Mouse (Mus musculus) limb, embryonic 11.5 days (tissue): ENCODE measurements around the gene Ei24. TPM values are rescaled to one million over a fixed set of nuclear protein-coding genes. Genes with fewer than 3 reads are reported as not detected.

ENCODE experiments used
- ATAC-seq: fragments of 200-750 bp; cut with Nextera tagmentation; 2 replicates; pipeline ENCODE4 v1.8.0; 2017; ENCODE audit warnings: low read depth; ENCODE audit not compliant: insufficient number of reproducible peaks, low FRiP score, low TSS enrichment
- DNase-seq: peaks from one replicate; pipeline ENCODE4 v3.0.0-alpha.2; 2015; ENCODE audit warnings: low spot score
- H3K27ac ChIP-seq: fragments of 300-500 bp; sonication (generic); replicated peaks from 2 replicates; pipeline ENCODE4 v1.5.1; 2014; ENCODE audit warnings: low read depth, mild to moderate bottlenecking, low read length
- H3K27me3 ChIP-seq: fragments of 300-500 bp; sonication (generic); 2 replicates; pipeline ENCODE4 v1.6.1; 2014; ENCODE audit warnings: mild to moderate bottlenecking, low read length, mixed read lengths; ENCODE audit not compliant: control insufficient read depth, insufficient read depth
- H3K36me3 ChIP-seq: fragments of 300-500 bp; sonication (generic); 2 replicates; pipeline ENCODE4 v1.6.1; 2014; ENCODE audit warnings: mild to moderate bottlenecking, low read length, moderate library complexity, mixed read lengths; ENCODE audit not compliant: control insufficient read depth, insufficient read depth
- H3K4me1 ChIP-seq: fragments of 300-500 bp; sonication (generic); 2 replicates; pipeline ENCODE4 v1.6.1; 2014; ENCODE audit warnings: low read length, mixed read lengths; ENCODE audit not compliant: control insufficient read depth, insufficient read depth
- H3K4me2 ChIP-seq: fragments of 300-500 bp; sonication (generic); 2 replicates; pipeline ENCODE4 v1.6.1; 2014; ENCODE audit warnings: low read depth, mild to moderate bottlenecking, moderate library complexity; ENCODE audit not compliant: severe bottlenecking
- H3K4me3 ChIP-seq: fragments of 300-500 bp; sonication (generic); 2 replicates; pipeline ENCODE4 v1.5.1; 2014; ENCODE audit warnings: low read depth, low read length
- H3K9ac ChIP-seq: fragments of 300-500 bp; sonication (generic); 2 replicates; pipeline ENCODE4 v1.6.1; 2014; ENCODE audit warnings: mild to moderate bottlenecking, low read length
- H3K9me3 ChIP-seq: fragments of 300-500 bp; sonication (generic); 2 replicates; pipeline ENCODE4 v1.6.1; 2016; ENCODE audit warnings: low read length; ENCODE audit not compliant: control insufficient read depth
- WGBS: fragments of 180-500 bp; shearing (Covaris S2); extraction: QIAGEN DNeasy Blood & Tissue Kit; methylation state at CpG from one replicate; pipeline ENCODE4 v1.1.7; 2014; 5-methylcytosine and 5-hydroxymethylcytosine counted together
- polyA plus RNA-seq: library from polyadenylated mRNA; unstranded; fragments of >200 nt; fragmentation: Nextera tagmentation; extraction: Ambion mirVana; gene quantifications from 2 replicates; pipeline ENCODE4 v1.2.1, GENCODE M21; 2014

Gene Ei24
- polyA plus RNA-seq, 1 experiment from 2014 or later, result 73.6 TPM

GRCm38 (mm10) chr9:36821644-36822000, 24.4 kb upstream of the Ei24 start, which contains the start of gene Fez1:
Gene Fez1 (plus strand): TSS chr9:36821864.
- H3K36me3 ChIP-seq, result no peaks in the 10 kb centered on the region
- H3K9ac ChIP-seq, result peak within 1 kb of the TSS; percentile 37
- peak within 1 kb of the TSS; percentile 22; the same call in 1 of the 2 replicates for H3K27ac ChIP-seq
- H3K4me2 ChIP-seq, result peak within 1 kb of the TSS; percentile 33
- no peaks in the 10 kb centered on the region for H3K27me3 ChIP-seq
- DNase-seq (peak; percentile 88), ATAC-seq (peak; percentile 90; the same call in 1 of the 2 replicates)
- no peaks in the 10 kb centered on the region for H3K9me3 ChIP-seq
- H3K4me1 ChIP-seq, result peaks cover 5% of the 10 kb centered on the region; the same call in 1 of the 2 replicates
- peak within 1 kb of the TSS; percentile 3; the same call in 1 of the 2 replicates for H3K4me3 ChIP-seq
- 4% methylated on average over 8 of the region's 8 CpGs for WGBS

GRCm38 (mm10) chr9:36820969-36821643, 23.9 kb upstream of the Ei24 start:
- DNase-seq (no peak), ATAC-seq (peak; percentile 73; the same call in 1 of the 2 replicates)
- Histone ChIP-seq H3K4me1 (peaks cover 5% of the 10 kb centered on the region; the same call in 1 of the 2 replicates), H3K36me3 (no peaks in the 10 kb centered on the region), H3K27me3 (no peaks in the 10 kb centered on the region), H3K4me3 (peak overlapping the region; percentile 3; the same call in 1 of the 2 replicates), H3K4me2 (peak overlapping the region; percentile 33), H3K9me3 (no peaks in the 10 kb centered on the region), H3K9ac (peak overlapping the region; percentile 37), H3K27ac (0 out of 2 replicates have a peak overlapping the region, but pooled peaks have one; percentile 18)
- WGBS, result 49% methylated on average over 9 of the region's 9 CpGs

DNA sequence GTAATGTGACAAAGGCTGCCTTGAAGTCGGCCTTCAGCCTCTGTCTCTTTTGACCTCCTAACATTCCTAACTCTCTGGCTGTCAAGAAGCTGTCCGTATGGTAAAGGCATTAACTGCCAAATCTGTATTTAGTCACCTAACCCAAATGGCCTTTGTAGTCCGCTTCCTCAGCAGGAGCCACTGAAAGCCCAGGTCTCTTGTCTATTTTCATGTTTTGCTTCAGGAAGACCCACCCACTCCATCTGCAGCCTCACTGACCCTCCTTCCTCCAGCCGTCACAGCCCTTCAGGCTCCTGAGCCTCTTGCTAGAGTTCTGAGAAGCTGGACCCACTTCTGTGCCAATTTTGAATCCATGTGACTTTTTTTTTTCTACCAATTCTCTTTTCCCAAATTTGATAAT, 21.7 kb upstream of the Ei24 start:
- H3K27me3 ChIP-seq, result no peaks in the 10 kb centered on the region
- no peaks in the 10 kb centered on the region for H3K9me3 ChIP-seq
- ATAC-seq (no peak), DNase-seq (no peak)
- H3K9ac ChIP-seq, result no peak overlapping the region
- 54% methylated on average over 4 of the region's 4 CpGs for WGBS
- no peaks in the 10 kb centered on the region for H3K36me3 ChIP-seq
- peaks cover 5% of the 10 kb centered on the region; the same call in 1 of the 2 replicates for H3K4me1 ChIP-seq
- no peak overlapping the region for H3K4me3 ChIP-seq
- no peak overlapping the region for H3K27ac ChIP-seq
- H3K4me2 ChIP-seq, result no peak overlapping the region

DNA sequence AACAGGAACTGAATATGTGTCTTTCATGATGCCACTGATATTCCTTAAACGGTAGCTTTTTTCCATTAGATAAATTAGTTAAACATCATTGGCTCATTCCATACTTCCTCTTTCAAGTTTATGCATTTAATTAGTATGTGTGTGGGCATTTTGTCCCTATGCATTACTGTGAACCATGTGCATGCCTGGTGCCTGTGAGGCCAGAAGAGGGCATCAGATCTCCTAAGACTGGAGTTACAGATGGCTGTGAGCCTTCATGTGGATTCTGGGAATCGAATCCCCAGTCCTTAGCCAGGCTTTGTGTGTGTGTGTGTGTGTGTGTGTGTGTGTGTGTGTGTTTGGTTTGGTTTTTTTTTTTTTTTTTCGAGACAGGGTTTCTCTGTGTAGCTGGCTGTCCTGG, 17.3 kb upstream of the Ei24 start:
- WGBS, result 79% methylated on average over 3 of the region's 3 CpGs

DNA sequence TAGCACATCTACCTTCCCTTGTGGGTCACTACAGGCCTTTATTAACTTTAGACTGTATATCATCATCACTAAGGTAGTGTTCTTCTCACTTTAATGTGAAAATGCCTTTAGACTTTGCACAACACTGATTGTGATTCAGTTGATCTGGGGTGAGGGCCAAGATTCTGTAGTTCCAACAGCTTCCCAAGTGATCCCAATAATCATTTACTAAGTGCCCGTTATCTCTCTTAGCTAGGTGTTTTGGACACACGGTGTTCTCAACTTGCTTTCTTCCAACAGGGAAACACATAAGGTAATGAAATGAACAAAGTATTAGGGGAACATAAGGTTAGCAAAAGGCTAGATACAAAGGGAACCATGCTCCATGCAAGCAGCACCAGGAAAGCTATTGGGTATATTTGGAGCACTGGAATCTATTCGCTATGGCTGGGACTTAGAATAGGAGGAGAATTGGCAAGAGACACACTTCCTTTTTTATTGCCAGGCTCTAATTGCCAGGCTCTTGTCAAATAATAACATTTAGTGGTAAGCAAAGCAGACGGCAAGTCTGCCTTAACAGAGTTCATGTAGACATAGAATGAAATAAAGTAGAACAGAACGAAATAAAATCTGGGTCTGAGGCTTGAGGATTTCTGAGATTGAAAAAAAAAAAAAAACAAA, 11.1 kb upstream of the Ei24 start:
- Histone ChIP-seq H3K9ac (no peak overlapping the region), H3K4me2 (no peak overlapping the region), H3K4me1 (0 out of 2 replicates have a peak, but pooled peaks cover 3% of the 10 kb centered on the region), H3K27me3 (no peaks in the 10 kb centered on the region), H3K36me3 (no peaks in the 10 kb centered on the region), H3K4me3 (no peak overlapping the region), H3K9me3 (no peaks in the 10 kb centered on the region), H3K27ac (no peak overlapping the region)
- DNase-seq (no peak), ATAC-seq (no peak)
- WGBS, result 81% methylated on average over 5 of the region's 5 CpGs

More for the DNA sequence above, 17.3 kb upstream of the Ei24 start:
- Histone ChIP-seq H3K9ac (no peak overlapping the region), H3K4me3 (no peak overlapping the region), H3K36me3 (no peaks in the 10 kb centered on the region), H3K4me2 (no peak overlapping the region), H3K4me1 (no peaks in the 10 kb centered on the region), H3K27me3 (no peaks in the 10 kb centered on the region), H3K27ac (no peak overlapping the region), H3K9me3 (no peaks in the 10 kb centered on the region)
- no peak for DNase-seq
- ATAC-seq, result no peak

GRCm38 (mm10) chr9:36805256-36805975, 8.2 kb upstream of the Ei24 start:
- Histone ChIP-seq H3K4me2 (no peak overlapping the region), H3K9me3 (no peaks in the 10 kb centered on the region), H3K4me1 (0 out of 2 replicates have a peak, but pooled peaks cover 3% of the 10 kb centered on the region), H3K4me3 (no peak overlapping the region), H3K36me3 (no peaks in the 10 kb centered on the region), H3K27ac (no peak overlapping the region), H3K27me3 (no peaks in the 10 kb centered on the region), H3K9ac (no peak overlapping the region)
- 72% methylated on average over 3 of the region's 3 CpGs for WGBS
- DNase-seq (no peak), ATAC-seq (0 out of 2 replicates have a peak, but pooled peaks have one; percentile 35)

- 86% methylated on average over 3 of the region's 3 CpGs for WGBS
- Histone ChIP-seq H3K4me2 (no peak overlapping the region), H3K9ac (no peak overlapping the region), H3K36me3 (no peaks in the 10 kb centered on the region), H3K27ac (no peak overlapping the region), H3K4me1 (0 out of 2 replicates have a peak, but pooled peaks cover 3% of the 10 kb centered on the region), H3K9me3 (no peaks in the 10 kb centered on the region; the same call in 1 of the 2 replicates), H3K4me3 (no peak overlapping the region), H3K27me3 (no peaks in the 10 kb centered on the region)
- DNase-seq (no peak), ATAC-seq (no peak)
Observed at GRCm38 (mm10) chr9:36803926-36804325, 6.7 kb upstream of the Ei24 start.

GRCm38 (mm10) chr9:36803386-36803785, 6.2 kb upstream of the Ei24 start:
- ATAC-seq, result no peak
- Histone ChIP-seq H3K4me1 (0 out of 2 replicates have a peak, but pooled peaks cover 3% of the 10 kb centered on the region), H3K9ac (no peak overlapping the region), H3K27me3 (no peaks in the 10 kb centered on the region), H3K4me3 (no peak overlapping the region), H3K36me3 (no peaks in the 10 kb centered on the region), H3K27ac (no peak overlapping the region), H3K4me2 (no peak overlapping the region), H3K9me3 (no peaks in the 10 kb centered on the region; the same call in 1 of the 2 replicates)
- no peak for DNase-seq
- WGBS, result 79% methylated on average over 6 of the region's 6 CpGs
